Mouse (Mus musculus) bone marrow macrophage, adult 2 months (primary cell): ENCODE data around the gene Clip1.

ENCODE experiments used
- CTCF ChIP-seq: IDR thresholded peaks from 2 replicates; pipeline ENCODE4 v1.5.1; 2012; ENCODE audit warnings: low read depth, mild to moderate bottlenecking, low read length, moderate library complexity
- POLR2A ChIP-seq: IDR thresholded peaks from 2 replicates; pipeline ENCODE4 v1.6.1; 2012; ENCODE audit warnings: mild to moderate bottlenecking, low read depth, low read length, borderline replicate concordance

GRCm38 (mm10) chr5:123700625-123701024 lies 16.2 kb upstream of the Clip1 start:
- TF ChIP-seq POLR2A: no peak
- no peak for TF ChIP-seq CTCF
